Mouse (Mus musculus) embryonic fibroblast, embryonic 13.5 days (primary cell): Measurements from ENCODE around the gene Lrriq4. TPM values are rescaled to one million over a fixed set of nuclear protein-coding genes. Genes with fewer than 3 reads are reported as not detected.

Experiments
- H3K27ac ChIP-seq: 2 replicates; pipeline ENCODE4 v1.5.1; 2012; ENCODE audit warnings: low read length, control low read depth, inconsistent platforms; ENCODE audit not compliant: insufficient read depth
- H3K4me1 ChIP-seq: 2 replicates; pipeline ENCODE4 v1.6.1; 2011; ENCODE audit warnings: low read length; ENCODE audit not compliant: control insufficient read depth, insufficient read depth
- H3K4me3 ChIP-seq: 2 replicates; pipeline ENCODE4 v1.5.1; 2011; ENCODE audit warnings: mild to moderate bottlenecking, control low read depth, low read length; ENCODE audit not compliant: insufficient read depth
- CTCF ChIP-seq: IDR thresholded peaks from 2 replicates; pipeline ENCODE4 v1.5.1; 2011; ENCODE audit warnings: mild to moderate bottlenecking, control low read depth, low read length, moderate library complexity, borderline replicate concordance; ENCODE audit not compliant: insufficient read depth
- POLR2A ChIP-seq: IDR thresholded peaks from 2 replicates; pipeline ENCODE4 v1.6.1; 2011; ENCODE audit warnings: low read depth, mild to moderate bottlenecking, control low read depth, low read length, moderate library complexity
- polyA plus RNA-seq: library from polyadenylated mRNA; stranded (reverse); fragments of >200 nt; gene quantifications from 2 replicates; pipeline ENCODE4 v1.2.4, GENCODE M21; 2011; ENCODE audit warnings: low read depth; ENCODE audit not compliant: missing spikeins, insufficient read length

Lrriq4 gene
- polyA plus RNA-seq, 1 experiment: not detected

DNA sequence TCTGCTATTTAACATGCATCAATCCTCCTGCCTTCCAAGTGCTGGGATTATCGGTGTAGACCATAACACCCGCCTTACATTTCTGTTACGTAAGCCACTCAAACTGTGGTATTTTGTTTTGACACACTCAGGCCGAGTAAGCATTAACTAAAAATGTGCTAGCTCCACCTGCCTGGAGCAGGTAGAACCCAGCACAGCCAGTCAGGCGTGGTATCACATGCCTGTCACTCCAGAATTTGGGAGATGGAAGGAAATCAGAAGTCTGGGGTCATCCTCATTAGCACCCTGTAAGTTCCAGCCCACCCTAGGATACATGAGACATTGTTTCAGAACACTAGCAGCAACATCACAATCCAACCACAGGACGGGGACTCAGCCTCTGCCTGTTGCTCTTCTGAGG is 65.9 kb downstream of the Lrriq4 start:
- TF ChIP-seq POLR2A: no peak
- H3K4me3 ChIP-seq: no peak overlapping the region
- no peaks in the 10 kb centered on the region; the same call in 1 of the 2 replicates for H3K4me1 ChIP-seq
- no peak overlapping the region for H3K27ac ChIP-seq

DNA sequence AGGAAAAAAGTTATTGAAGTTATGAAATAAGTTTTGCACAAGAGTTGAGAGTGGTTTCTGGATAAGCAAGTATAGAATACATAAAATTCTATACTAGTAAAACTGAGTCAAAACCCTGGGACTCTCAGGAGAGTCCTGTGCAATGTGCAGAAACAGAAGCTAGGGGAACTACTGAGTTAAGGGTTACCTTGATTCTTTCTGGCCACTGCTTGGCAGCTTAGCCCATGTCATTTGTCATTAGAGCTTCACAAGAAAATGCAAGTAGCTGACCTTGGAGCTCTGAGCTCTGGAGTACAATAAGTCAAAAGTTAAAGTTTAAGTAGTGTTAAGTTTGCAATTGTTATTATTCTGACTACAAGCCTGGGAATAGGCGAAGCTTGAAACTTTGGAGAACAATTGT is 69.0 kb downstream of the Lrriq4 start:
- H3K4me1 ChIP-seq: no peaks in the 10 kb centered on the region
- H3K4me3 ChIP-seq: no peak overlapping the region
- TF ChIP-seq CTCF: no peak
- TF ChIP-seq POLR2A: no peak
- H3K27ac ChIP-seq: no peak overlapping the region

DNA sequence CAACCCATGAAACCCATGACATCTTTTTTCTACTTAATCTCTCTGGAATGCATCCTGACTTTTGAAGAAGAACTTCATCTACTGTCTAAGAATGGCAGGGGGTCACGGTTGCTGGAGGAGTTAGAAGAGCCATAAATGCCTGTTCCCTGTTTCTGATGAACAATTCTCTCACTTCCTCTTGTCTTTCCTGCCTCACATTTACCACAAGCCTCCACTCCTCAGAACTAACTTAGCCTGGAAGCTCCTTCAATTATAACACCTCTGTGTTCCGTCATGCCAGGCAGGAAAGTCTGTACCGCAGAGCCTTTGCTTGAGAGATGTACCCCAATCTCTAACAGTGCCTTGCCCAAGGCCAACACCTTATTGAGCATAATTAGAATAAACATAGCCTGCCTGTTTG is 74.3 kb downstream of the Lrriq4 start:
- H3K4me3 ChIP-seq: no peak overlapping the region
- TF ChIP-seq CTCF: no peak
- no peak for TF ChIP-seq POLR2A

More for the DNA sequence above, 74.3 kb downstream of the Lrriq4 start:
- Histone ChIP-seq H3K4me1 (no peaks in the 10 kb centered on the region), H3K27ac (no peak overlapping the region)

Other genes with a start within 250 kb of the Lrriq4 start
- 59.6 and 74.4 TPM in 2 replicates for gene Mecom, start 96.5 kb upstream of the Lrriq4 start, polyA plus RNA-seq
- gene Actrt3, start 44.6 kb upstream of the Lrriq4 start, polyA plus RNA-seq: not detected in 2 replicates
- gene Mynn, start 42.4 kb upstream of the Lrriq4 start, polyA plus RNA-seq: 22.9 and 24.3 TPM in 2 replicates
- gene Lrrc34, start 3.4 kb downstream of the Lrriq4 start, polyA plus RNA-seq: not detected in 2 replicates
- not detected in 2 replicates for gene Lrrc31, start 55.3 kb downstream of the Lrriq4 start, polyA plus RNA-seq
- gene Samd7, start 101.8 kb downstream of the Lrriq4 start, polyA plus RNA-seq: not detected in 2 replicates
- gene Sec62, start 148.4 kb downstream of the Lrriq4 start, polyA plus RNA-seq: 85.2 and 97.4 TPM in 2 replicates
- not detected in 2 replicates for gene Gpr160, start 211.4 kb downstream of the Lrriq4 start, polyA plus RNA-seq